Comparison of ENCODE assay signal across 16 mouse cellular contexts in genomic region chr17:71265336-71266051, GRCm38 (mm10). TPM values are rescaled to one million over a fixed set of nuclear protein-coding genes. Genes with fewer than 3 reads are reported as not detected.
DNase-seq lines count a peak whose midpoint lies in the region; ATAC-seq and TF ChIP-seq lines count a peak whose summit lies in the region.
"Had no signal": no experiment of that assay in that cellular context is flagged by ENCODE, and none has a peak within 500 bp of the region (broad histone marks: within the 10 kb centered on the region; RNA-seq: fewer than 3 reads in every experiment).

No protein-coding gene starts in this region.

- H3K36me3 ChIP-seq in heart, embryonic 13.5 days: no peaks in the 10 kb centered on the region
- peaks cover 73% of the 10 kb centered on the region for H3K36me3 ChIP-seq in erythroblast, embryonic 14.5 days (ENCODE audit: control insufficient read depth)
- H3K36me3 ChIP-seq in liver, postnatal 0 days (replicated peaks; ENCODE audit: insufficient read depth, low read length): no peaks in the 10 kb centered on the region
- H3K36me3 ChIP-seq in hindbrain, embryonic 14.5 days (replicated peaks; ENCODE audit: control insufficient read depth, insufficient read depth): no peaks in the 10 kb centered on the region
- H3K36me3 ChIP-seq in midbrain, postnatal 0 days (ENCODE audit: insufficient read depth, low read length): no peaks in the 10 kb centered on the region
- H3K36me3 ChIP-seq: embryonic facial prominence, embryonic 12.5 days; forebrain, embryonic 12.5 days; heart, embryonic 15.5 days; hindbrain, embryonic 10.5 days; kidney, embryonic 15.5 days; neural tube, embryonic 12.5 days had no signal

- peak overlapping the region; percentile 24 for H3K27ac ChIP-seq in heart, embryonic 13.5 days (replicated peaks)
- peak overlapping the region; percentile 71 for H3K27ac ChIP-seq in liver, postnatal 0 days (ENCODE audit: low read depth)
- no peak overlapping the region for H3K27ac ChIP-seq in hindbrain, embryonic 14.5 days
- no peak overlapping the region for H3K27ac ChIP-seq in midbrain, postnatal 0 days (ENCODE audit: low read depth, low read length)
- H3K27ac ChIP-seq: embryonic facial prominence, embryonic 12.5 days; forebrain, embryonic 12.5 days; heart, embryonic 15.5 days; hindbrain, embryonic 10.5 days; kidney, embryonic 15.5 days; neural tube, embryonic 12.5 days had no signal

- intact Hi-C loops in heart, postnatal 36 days (cut with DNase I): no loop called here

- ATAC-seq in heart, embryonic 13.5 days (ENCODE audit: extremely low read depth, insufficient number of reproducible peaks, low FRiP score, low TSS enrichment): no peak
- no peak for ATAC-seq in liver, postnatal 0 days
- ATAC-seq in hindbrain, embryonic 14.5 days (ENCODE audit: low FRiP score): no peak
- ATAC-seq in midbrain, postnatal 0 days (ENCODE audit: low FRiP score): no peak
- ATAC-seq: inflammation-experienced regulatory T-cells, adult 6 months had no signal

- H3K4me2 ChIP-seq in heart, embryonic 13.5 days: no peak overlapping the region
- peak overlapping the region; percentile 52 for H3K4me2 ChIP-seq in liver, postnatal 0 days (ENCODE audit: low read depth, low read length)
- H3K4me2 ChIP-seq in hindbrain, embryonic 14.5 days (replicated peaks): no peak overlapping the region
- no peak overlapping the region for H3K4me2 ChIP-seq in midbrain, postnatal 0 days (ENCODE audit: low read depth, low read length, poor library complexity, severe bottlenecking)
- H3K4me2 ChIP-seq: embryonic facial prominence, embryonic 12.5 days; forebrain, embryonic 12.5 days; heart, embryonic 15.5 days; kidney, embryonic 15.5 days; neural tube, embryonic 12.5 days had no signal

- WGBS in heart, embryonic 13.5 days: 53% methylated on average over 5 of the region's 5 CpGs
- WGBS in liver, postnatal 0 days (ENCODE audit: insufficient replicate concordance): 51% methylated on average over 5 of the region's 5 CpGs
- WGBS in hindbrain, embryonic 14.5 days: 82% methylated on average over 5 of the region's 5 CpGs
- WGBS in midbrain, postnatal 0 days: 77% methylated on average over 5 of the region's 5 CpGs

- no peaks in the 10 kb centered on the region for H3K9me3 ChIP-seq in heart, embryonic 13.5 days
- H3K9me3 ChIP-seq in erythroblast, embryonic 14.5 days (ENCODE audit: control insufficient read depth, low read length): no peaks in the 10 kb centered on the region
- H3K9me3 ChIP-seq in liver, postnatal 0 days (ENCODE audit: low read length): no peaks in the 10 kb centered on the region
- H3K9me3 ChIP-seq in hindbrain, embryonic 14.5 days (ENCODE audit: control insufficient read depth, low read length): no peaks in the 10 kb centered on the region
- no peaks in the 10 kb centered on the region for H3K9me3 ChIP-seq in midbrain, postnatal 0 days (ENCODE audit: low read length)
- H3K9me3 ChIP-seq: embryonic facial prominence, embryonic 12.5 days; forebrain, embryonic 12.5 days; heart, embryonic 15.5 days; hindbrain, embryonic 10.5 days; kidney, embryonic 15.5 days; neural tube, embryonic 12.5 days had no signal

- TF ChIP-seq EP300 in liver, postnatal 0 days (IDR thresholded peaks at IDR 0.05; ENCODE audit: low read depth): no peak

- H3K4me1 ChIP-seq in heart, embryonic 13.5 days: peaks cover 68% of the 10 kb centered on the region
- H3K4me1 ChIP-seq in erythroblast, embryonic 14.5 days (ENCODE audit: control insufficient read depth): peaks cover 98% of the 10 kb centered on the region
- peaks cover 51% of the 10 kb centered on the region for H3K4me1 ChIP-seq in liver, postnatal 0 days (ENCODE audit: insufficient read depth)
- H3K4me1 ChIP-seq in hindbrain, embryonic 14.5 days (replicated peaks; ENCODE audit: control insufficient read depth, insufficient read depth, low read length): no peaks in the 10 kb centered on the region
- no peaks in the 10 kb centered on the region for H3K4me1 ChIP-seq in midbrain, postnatal 0 days (ENCODE audit: insufficient read depth, low read length)
- H3K4me1 ChIP-seq: embryonic facial prominence, embryonic 12.5 days; neural tube, embryonic 12.5 days had no signal

- no peak overlapping the region for H3K4me3 ChIP-seq in heart, embryonic 13.5 days
- H3K4me3 ChIP-seq in erythroblast, embryonic 14.5 days (replicated peaks): peak overlapping the region; percentile 52
- H3K4me3 ChIP-seq in liver, postnatal 0 days (ENCODE audit: low read depth, low read length): no peak overlapping the region
- no peak overlapping the region for H3K4me3 ChIP-seq in hindbrain, embryonic 14.5 days (replicated peaks; ENCODE audit: low read length)
- H3K4me3 ChIP-seq in midbrain, postnatal 0 days (ENCODE audit: low read depth, low read length): no peak overlapping the region
- H3K4me3 ChIP-seq: embryonic facial prominence, embryonic 12.5 days; forebrain, embryonic 12.5 days; heart, embryonic 15.5 days; hindbrain, embryonic 10.5 days; kidney, embryonic 15.5 days; neural tube, embryonic 12.5 days had no signal

- no peak for TF ChIP-seq CTCF in liver, postnatal 0 days (IDR thresholded peaks at IDR 0.05; ENCODE audit: low read depth)
- TF ChIP-seq CTCF in midbrain, postnatal 0 days (IDR thresholded peaks at IDR 0.05): no peak

- no peaks in the 10 kb centered on the region for H3K27me3 ChIP-seq in heart, embryonic 13.5 days (replicated peaks)
- H3K27me3 ChIP-seq in erythroblast, embryonic 14.5 days (ENCODE audit: control insufficient read depth): no peaks in the 10 kb centered on the region
- H3K27me3 ChIP-seq in liver, postnatal 0 days (ENCODE audit: insufficient read depth, low read length): no peaks in the 10 kb centered on the region
- H3K27me3 ChIP-seq in hindbrain, embryonic 14.5 days (ENCODE audit: control insufficient read depth, insufficient read depth, low read length): no peaks in the 10 kb centered on the region
- H3K27me3 ChIP-seq in midbrain, postnatal 0 days (ENCODE audit: insufficient read depth, low read length): no peaks in the 10 kb centered on the region
- H3K27me3 ChIP-seq: embryonic facial prominence, embryonic 12.5 days; forebrain, embryonic 12.5 days; heart, embryonic 15.5 days; kidney, embryonic 15.5 days; neural tube, embryonic 12.5 days had no signal

- DNase-seq in heart, postnatal 36 days: no peak
- DNase-seq in MEL-GATA-1-ER (ENCODE audit: extremely low read depth, low read depth): peak; percentile 92
- DNase-seq in liver, postnatal 0 days: no peak
- no peak for DNase-seq in hindbrain, embryonic 14.5 days (ENCODE audit: low spot score)
- DNase-seq in midbrain, postnatal 0 days (ENCODE audit: low spot score): no peak
- DNase-seq: cerebellum, adult 2 months; gastrocnemius, postnatal 36 days had no signal

- H3K9ac ChIP-seq in heart, embryonic 13.5 days: no peak overlapping the region
- peak overlapping the region; percentile 13; the same call in 1 of the 2 replicates for H3K9ac ChIP-seq in liver, postnatal 0 days (replicated peaks)
- no peak overlapping the region for H3K9ac ChIP-seq in hindbrain, embryonic 14.5 days
- H3K9ac ChIP-seq in midbrain, postnatal 0 days (replicated peaks; ENCODE audit: low read length, poor library complexity, severe bottlenecking): no peak overlapping the region
- H3K9ac ChIP-seq: embryonic facial prominence, embryonic 12.5 days; forebrain, embryonic 12.5 days; heart, embryonic 15.5 days; kidney, embryonic 15.5 days; neural tube, embryonic 12.5 days had no signal

RNA-seq across cellular contexts. Expression of gene Emilin2, which starts 46.3 kb away (rescaled TPM):
- polyA plus RNA-seq in heart, embryonic 13.5 days (2015; fragmentation: Nextera tagmentation; extraction: Ambion mirVana): 47.4 and 51.7 TPM in 2 replicates
- total RNA-seq in heart, postnatal 36 days (2021): 10 to 100 TPM; 53.7 to 67.6 TPM
- polyA plus RNA-seq in erythroblast, embryonic 14.5 days (2012): 21.3 and 32.0 TPM in 2 replicates
- polyA plus RNA-seq in liver, postnatal 0 days (2015; fragmentation: Nextera tagmentation; extraction: Ambion mirVana): 10.0 and 12.0 TPM in 2 replicates
- polyA plus RNA-seq in hindbrain, embryonic 14.5 days (2014; fragmentation: Nextera tagmentation; extraction: Ambion mirVana): 2.3 and 2.5 TPM in 2 replicates
- 1.9 and 3.7 TPM in 2 replicates for total RNA-seq in midbrain, postnatal 0 days (2014; rRNA removed)
- 0.93 and 2.2 TPM in 2 replicates for polyA plus RNA-seq in midbrain, postnatal 0 days (2015; fragmentation: Nextera tagmentation; extraction: Ambion mirVana)

Comparison
In these comparisons a context has a peak if more than half of its experiments do, and no peak if none do; other contexts are left out.
1. H3K27ac ChIP-seq: peak in heart, embryonic 13.5 days (single experiment) and liver, postnatal 0 days (single experiment); none in hindbrain, embryonic 14.5 days (single experiment) and midbrain, postnatal 0 days (single experiment).